Mouse (Mus musculus) stomach, embryonic 15.5 days (tissue): ENCODE results near the gene Olfr355. TPM values are rescaled to one million over a fixed set of nuclear protein-coding genes. Genes with fewer than 3 reads are reported as not detected.

Experiments
- ATAC-seq: fragments of 200-750 bp; cut with Nextera tagmentation; 2 replicates; pipeline ENCODE4 v1.8.0; 2017; ENCODE audit warnings: low read depth, moderate number of reproducible peaks, moderate TSS enrichment; ENCODE audit not compliant: insufficient read depth, low FRiP score
- H3K27ac ChIP-seq: fragments of 300-500 bp; sonication (generic); 2 replicates; pipeline ENCODE4 v1.5.1; 2015; ENCODE audit warnings: mild to moderate bottlenecking, inconsistent platforms
- H3K27me3 ChIP-seq: fragments of 300-500 bp; sonication (generic); replicated peaks from 2 replicates; pipeline ENCODE4 v1.6.1; 2015; ENCODE audit warnings: inconsistent platforms
- H3K36me3 ChIP-seq: fragments of 300-500 bp; sonication (generic); 2 replicates; pipeline ENCODE4 v1.6.1; 2015; ENCODE audit warnings: inconsistent platforms
- H3K4me1 ChIP-seq: fragments of 300-500 bp; sonication (generic); 2 replicates; pipeline ENCODE4 v1.6.1; 2015; ENCODE audit warnings: inconsistent platforms
- H3K4me2 ChIP-seq: fragments of 300-500 bp; sonication (generic); 2 replicates; pipeline ENCODE4 v1.6.1; 2015; ENCODE audit warnings: mild to moderate bottlenecking, inconsistent platforms
- H3K4me3 ChIP-seq: fragments of 300-500 bp; sonication (generic); replicated peaks from 2 replicates; pipeline ENCODE4 v1.5.1; 2015; ENCODE audit warnings: inconsistent platforms
- H3K9ac ChIP-seq: fragments of 300-500 bp; sonication (generic); 2 replicates; pipeline ENCODE4 v1.6.1; 2015; ENCODE audit warnings: inconsistent platforms
- H3K9me3 ChIP-seq: fragments of 300-500 bp; sonication (generic); 2 replicates; pipeline ENCODE4 v1.6.1; 2016; ENCODE audit warnings: inconsistent platforms
- WGBS: fragments of 180-500 bp; shearing (Covaris S2); methylation state at CpG from one replicate; pipeline ENCODE4 v1.1.7; 2015; 5-methylcytosine and 5-hydroxymethylcytosine counted together
- polyA plus RNA-seq: library from polyadenylated mRNA; unstranded; fragments of >200 nt; fragmentation: Nextera tagmentation; extraction: Ambion mirVana; gene quantifications from 2 replicates; pipeline ENCODE4 v1.2.1, GENCODE M21; 2015

Gene Olfr355
- not detected in 2 replicates for polyA plus RNA-seq

DNA sequence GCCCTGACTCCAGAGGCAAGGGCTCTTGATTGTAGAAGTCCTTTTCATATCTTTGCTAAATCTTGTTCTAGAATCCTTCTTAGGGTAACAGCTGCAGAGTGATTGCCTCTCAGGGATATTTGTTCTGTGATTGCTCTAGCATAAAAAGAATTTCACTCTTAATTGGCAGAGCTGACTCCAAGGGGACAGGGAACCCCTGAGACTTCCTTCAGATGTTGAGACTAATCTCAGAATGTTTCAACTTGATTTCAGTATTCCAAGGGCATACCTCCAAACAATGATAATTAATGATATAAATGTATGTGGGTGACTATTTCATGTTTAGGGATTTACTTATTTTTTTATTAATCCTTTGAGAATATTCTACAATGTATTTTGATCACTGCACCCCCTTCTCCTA, at the start of gene Olfr355:
Gene Olfr355, minus strand, starts transcription at position 101 of the 400 bp plus-strand sequence.
- H3K4me2 ChIP-seq: no peak within 1 kb of the TSS
- H3K36me3 ChIP-seq: no peaks in the 10 kb centered on the region
- H3K4me3 ChIP-seq: no peak within 1 kb of the TSS
- H3K4me1 ChIP-seq: no peaks in the 10 kb centered on the region
- no peaks in the 10 kb centered on the region for H3K27me3 ChIP-seq
- ATAC-seq: no peak
- no peak within 1 kb of the TSS for H3K27ac ChIP-seq
- H3K9ac ChIP-seq: no peak within 1 kb of the TSS
- H3K9me3 ChIP-seq: no peaks in the 10 kb centered on the region

- no peaks in the 10 kb centered on the region for H3K36me3 ChIP-seq
- 83% methylated on average over 2 of the region's 2 CpGs for WGBS
- no peak within 1 kb of the TSS for H3K4me3 ChIP-seq
- H3K27me3 ChIP-seq: no peaks in the 10 kb centered on the region
- no peaks in the 10 kb centered on the region for H3K9me3 ChIP-seq
- no peaks in the 10 kb centered on the region for H3K4me1 ChIP-seq
- H3K9ac ChIP-seq: no peak within 1 kb of the TSS
- H3K27ac ChIP-seq: no peak within 1 kb of the TSS
- H3K4me2 ChIP-seq: no peak within 1 kb of the TSS
- ATAC-seq: no peak
Observed at GRCm38 (mm10) chr2:36936821-36937220, 8.1 kb upstream of the Olfr355 start, which contains the start of gene Olfr356. Olfr356 (plus strand) TSS chr2:36937121.

GRCm38 (mm10) chr2:36905380-36905779, 23.3 kb downstream of the Olfr355 start, which contains the start of gene Olfr354:
Olfr354 (plus strand) TSS chr2:36905680.
- Histone ChIP-seq H3K9ac (no peak within 1 kb of the TSS), H3K36me3 (no peaks in the 10 kb centered on the region), H3K27me3 (no peaks in the 10 kb centered on the region), H3K4me1 (no peaks in the 10 kb centered on the region), H3K27ac (no peak within 1 kb of the TSS), H3K4me2 (no peak within 1 kb of the TSS), H3K4me3 (no peak within 1 kb of the TSS), H3K9me3 (no peaks in the 10 kb centered on the region)
- no peak for ATAC-seq

GRCm38 (mm10) chr2:36897114-36897513, 31.6 kb downstream of the Olfr355 start:
- Histone ChIP-seq H3K4me2 (no peak overlapping the region), H3K27ac (no peak overlapping the region), H3K36me3 (no peaks in the 10 kb centered on the region), H3K9ac (no peak overlapping the region), H3K27me3 (no peaks in the 10 kb centered on the region), H3K4me1 (no peaks in the 10 kb centered on the region), H3K9me3 (no peaks in the 10 kb centered on the region), H3K4me3 (no peak overlapping the region)
- no peak for ATAC-seq

DNA sequence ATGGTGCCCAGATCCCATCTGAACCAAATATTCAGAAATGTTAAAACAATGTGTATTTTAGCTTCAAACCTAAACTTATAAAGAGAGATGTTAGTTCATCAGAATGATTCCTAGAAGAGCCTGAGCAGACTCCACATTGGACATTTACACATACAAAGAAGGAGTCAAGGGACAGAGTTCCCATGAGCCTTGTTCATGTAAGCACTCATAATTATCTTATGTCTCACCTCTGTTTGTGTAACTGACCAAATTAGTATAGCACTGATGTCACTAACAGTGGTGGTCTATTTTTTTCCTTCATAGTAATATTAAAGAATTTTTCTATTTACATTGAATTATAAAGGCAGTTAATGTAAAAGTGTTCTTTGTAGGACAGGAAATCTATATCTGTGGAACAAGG, 35.9 kb downstream of the Olfr355 start, which contains the start of gene Olfr353:
Gene Olfr353, minus strand, starts transcription at position 101 of the 400 bp plus-strand sequence.
- H3K27me3 ChIP-seq: no peaks in the 10 kb centered on the region
- no peak for ATAC-seq
- no peaks in the 10 kb centered on the region for H3K4me1 ChIP-seq
- H3K36me3 ChIP-seq: no peaks in the 10 kb centered on the region
- H3K9me3 ChIP-seq: no peaks in the 10 kb centered on the region
- no peak within 1 kb of the TSS for H3K27ac ChIP-seq
- no peak within 1 kb of the TSS for H3K4me2 ChIP-seq
- H3K4me3 ChIP-seq: no peak within 1 kb of the TSS
- no peak within 1 kb of the TSS for H3K9ac ChIP-seq

Other genes starting within 250 kb of the Olfr355 start
- gene Olfr346, start 243.1 kb downstream of the Olfr355 start, polyA plus RNA-seq: not detected in 2 replicates
- gene Olfr347, start 197.0 kb downstream of the Olfr355 start, polyA plus RNA-seq: not detected in 2 replicates
- gene Olfr348, start 144.6 kb downstream of the Olfr355 start, polyA plus RNA-seq: not detected in 2 replicates
- not detected in 2 replicates for gene Olfr50, start 138.4 kb downstream of the Olfr355 start, polyA plus RNA-seq
- gene Olfr3, start 111.9 kb downstream of the Olfr355 start, polyA plus RNA-seq: not detected in 2 replicates
- gene Olfr350, start 82.6 kb downstream of the Olfr355 start, polyA plus RNA-seq: not detected in 2 replicates
- gene Olfr351, start 66.2 kb downstream of the Olfr355 start, polyA plus RNA-seq: not detected in 2 replicates
- gene Olfr352, start 60.4 kb downstream of the Olfr355 start, polyA plus RNA-seq: not detected in 2 replicates
- gene Olfr353, start 36.0 kb downstream of the Olfr355 start, polyA plus RNA-seq: not detected in 2 replicates
- gene Olfr354, start 23.2 kb downstream of the Olfr355 start, polyA plus RNA-seq: not detected in 2 replicates
- gene Olfr356, start 8.2 kb upstream of the Olfr355 start, polyA plus RNA-seq: not detected in 2 replicates
- not detected in 2 replicates for gene Olfr357, start 64.9 kb upstream of the Olfr355 start, polyA plus RNA-seq
- gene Olfr358, start 80.4 kb upstream of the Olfr355 start, polyA plus RNA-seq: not detected in 2 replicates
- not detected in 2 replicates for gene Olfr360, start 136.8 kb upstream of the Olfr355 start, polyA plus RNA-seq
- not detected in 2 replicates for gene Olfr361, start 160.4 kb upstream of the Olfr355 start, polyA plus RNA-seq
- gene Olfr362, start 189.0 kb upstream of the Olfr355 start, polyA plus RNA-seq: not detected in 2 replicates
- gene Olfr364-ps1, start 210.4 kb upstream of the Olfr355 start, polyA plus RNA-seq: not detected in 2 replicates